In the genomic region with DNA sequence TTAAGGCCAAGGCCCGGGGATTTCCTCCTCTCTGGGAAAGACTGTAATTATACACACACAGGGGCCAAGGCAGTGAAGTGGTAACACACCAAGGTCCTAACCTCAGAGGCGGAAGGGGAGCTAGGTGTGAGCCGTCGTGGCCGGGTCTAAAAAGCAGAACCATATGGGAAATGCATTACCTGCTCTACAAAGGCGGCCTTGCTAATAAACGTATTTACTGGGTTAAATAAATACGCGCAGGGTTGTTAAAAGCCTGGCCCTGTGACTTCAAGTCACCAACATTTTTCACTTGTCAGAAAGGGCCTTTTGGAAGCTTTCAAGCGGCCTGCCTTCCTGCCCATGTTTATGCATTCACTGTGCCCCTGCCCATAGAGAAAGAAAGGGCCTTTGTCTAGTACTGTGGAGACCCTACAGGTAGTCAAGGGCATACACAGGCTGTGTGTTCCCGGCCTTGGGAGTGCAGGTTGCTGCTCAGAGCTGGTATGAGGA, we compare ENCODE assay signal across 17 mouse cellular contexts.
A peak's percentile ranks its signal among the peaks of the same experiment; 100 is the strongest.
DNase-seq lines count a peak whose midpoint lies in the region; ATAC-seq and TF ChIP-seq lines count a peak whose summit lies in the region.
"Had no signal": no experiment of that assay in that cellular context is flagged by ENCODE, and none has a peak within 500 bp of the region (broad histone marks: within the 10 kb centered on the region; RNA-seq: fewer than 3 reads in every experiment).

No protein-coding gene starts in this region.

- H3K4me3 ChIP-seq in hindbrain, embryonic 11.5 days (ENCODE audit: low read depth, low read length) = no peak overlapping the region
- no peak overlapping the region for H3K4me3 ChIP-seq in hindbrain, postnatal 0 days (ENCODE audit: low read length)
- H3K4me3 ChIP-seq in lung, embryonic 15.5 days = no peak overlapping the region
- no peak overlapping the region for H3K4me3 ChIP-seq in limb, embryonic 13.5 days
- H3K4me3 ChIP-seq: erythroblast, embryonic 14.5 days had no signal

- no peaks in the 10 kb centered on the region for H3K27me3 ChIP-seq in hindbrain, embryonic 11.5 days (ENCODE audit: control insufficient read depth, insufficient read depth, low read length)
- H3K27me3 ChIP-seq in hindbrain, postnatal 0 days (ENCODE audit: insufficient read depth, low read length) = no peaks in the 10 kb centered on the region
- H3K27me3 ChIP-seq in lung, embryonic 15.5 days = no peaks in the 10 kb centered on the region
- peaks cover 17% of the 10 kb centered on the region for H3K27me3 ChIP-seq in limb, embryonic 13.5 days

- 51% methylated on average over 11 of the region's 11 CpGs for WGBS in hindbrain, embryonic 11.5 days
- WGBS in hindbrain, postnatal 0 days = 65% methylated on average over 11 of the region's 11 CpGs
- 47% methylated on average over 11 of the region's 11 CpGs for WGBS in lung, embryonic 15.5 days
- WGBS in limb, embryonic 13.5 days = 13% methylated on average over 11 of the region's 11 CpGs

- peaks cover 5% of the 10 kb centered on the region; the same call in 1 of the 2 replicates for H3K4me1 ChIP-seq in hindbrain, embryonic 11.5 days (replicated peaks; ENCODE audit: control insufficient read depth, insufficient read depth, low read length)
- H3K4me1 ChIP-seq in hindbrain, postnatal 0 days (ENCODE audit: insufficient read depth, low read length) = no peaks in the 10 kb centered on the region
- H3K4me1 ChIP-seq in lung, embryonic 15.5 days = peaks cover 39% of the 10 kb centered on the region
- H3K4me1 ChIP-seq in limb, embryonic 13.5 days = peaks cover 56% of the 10 kb centered on the region

- no peak overlapping the region for H3K9ac ChIP-seq in hindbrain, embryonic 11.5 days (ENCODE audit: low read depth, low read length)
- no peak overlapping the region for H3K9ac ChIP-seq in hindbrain, postnatal 0 days (replicated peaks; ENCODE audit: low read length)
- H3K9ac ChIP-seq in lung, embryonic 15.5 days = no peak overlapping the region
- H3K9ac ChIP-seq in limb, embryonic 13.5 days = no peak overlapping the region

- H3K27ac ChIP-seq in hindbrain, embryonic 11.5 days (ENCODE audit: low read depth, low read length) = no peak overlapping the region
- no peak overlapping the region for H3K27ac ChIP-seq in hindbrain, postnatal 0 days
- 0 out of 2 replicates have a peak overlapping the region, but pooled peaks have one; percentile 24 for H3K27ac ChIP-seq in lung, embryonic 15.5 days
- H3K27ac ChIP-seq in limb, embryonic 13.5 days = peak overlapping the region; percentile 74; the same call in 1 of the 2 replicates

- peak; percentile 20 for DNase-seq in hindbrain, embryonic 11.5 days (ENCODE audit: low spot score)
- no peak for DNase-seq in hindbrain, postnatal 0 days (ENCODE audit: low spot score)
- no peak for DNase-seq in lung, postnatal 4 days
- peak; percentile 75 for DNase-seq in embryo, embryonic 11 days
- DNase-seq in B cell, adult 2 months = no peak
- DNase-seq: heart, adult 18-20 months; heart, postnatal 10 days; kidney, postnatal 14 days; left cerebral cortex, postnatal 4 days; lung, adult 18-20 months; right cerebral cortex, postnatal 4 days; thymus, postnatal 14 days had no signal

- H3K36me3 ChIP-seq in hindbrain, embryonic 11.5 days (ENCODE audit: control insufficient read depth, insufficient read depth, low read length) = no peaks in the 10 kb centered on the region
- no peaks in the 10 kb centered on the region for H3K36me3 ChIP-seq in hindbrain, postnatal 0 days (ENCODE audit: insufficient read depth, low read length)
- no peaks in the 10 kb centered on the region for H3K36me3 ChIP-seq in lung, embryonic 15.5 days
- no peaks in the 10 kb centered on the region for H3K36me3 ChIP-seq in limb, embryonic 13.5 days

- no peak for TF ChIP-seq CTCF in hindbrain, postnatal 0 days (IDR thresholded peaks at IDR 0.05; ENCODE audit: low read depth)

- 0 out of 2 replicates have a peak, but pooled peaks have one; percentile 56 for ATAC-seq in hindbrain, embryonic 11.5 days (ENCODE audit: low FRiP score)
- no peak for ATAC-seq in hindbrain, postnatal 0 days
- ATAC-seq in lung, embryonic 15.5 days (ENCODE audit: borderline replicate concordance, extremely low read depth, low FRiP score, low TSS enrichment) = no peak
- ATAC-seq in limb, embryonic 13.5 days (ENCODE audit: low FRiP score, low read depth) = peak; percentile 87
- ATAC-seq in inflammation-experienced regulatory T-cells, adult 6 months = no peak
- ATAC-seq: activated CD4-positive, CD25-positive, alpha-beta regulatory T cell, adult 4 months had no signal

- no peak overlapping the region for H3K4me2 ChIP-seq in hindbrain, embryonic 11.5 days (replicated peaks; ENCODE audit: low read depth, low read length)
- no peak overlapping the region for H3K4me2 ChIP-seq in hindbrain, postnatal 0 days (ENCODE audit: low read depth, low read length)
- no peak overlapping the region for H3K4me2 ChIP-seq in lung, embryonic 15.5 days
- H3K4me2 ChIP-seq in limb, embryonic 13.5 days (replicated peaks) = peak overlapping the region; percentile 11; the same call in 1 of the 2 replicates

- H3K9me3 ChIP-seq in hindbrain, embryonic 11.5 days (ENCODE audit: control insufficient read depth, low read length) = no peaks in the 10 kb centered on the region
- no peaks in the 10 kb centered on the region for H3K9me3 ChIP-seq in hindbrain, postnatal 0 days (ENCODE audit: low read length)
- H3K9me3 ChIP-seq in lung, embryonic 15.5 days = no peaks in the 10 kb centered on the region
- H3K9me3 ChIP-seq in limb, embryonic 13.5 days = no peaks in the 10 kb centered on the region

Comparison
In these comparisons a context has a peak if more than half of its experiments do, and no peak if none do; other contexts are left out.
1. ATAC-seq: peak in hindbrain, embryonic 11.5 days (single experiment) and limb, embryonic 13.5 days (single experiment); none in hindbrain, postnatal 0 days (single experiment), lung, embryonic 15.5 days (single experiment) and inflammation-experienced regulatory T-cells, adult 6 months (single experiment).
2. DNase-seq: peak in hindbrain, embryonic 11.5 days (single experiment) and embryo, embryonic 11 days (single experiment); none in hindbrain, postnatal 0 days (single experiment), lung, postnatal 4 days (0 of 2) and B cell, adult 2 months (0 of 2).
3. H3K27ac ChIP-seq: peak in lung, embryonic 15.5 days (single experiment) and limb, embryonic 13.5 days (single experiment); none in hindbrain, embryonic 11.5 days (single experiment) and hindbrain, postnatal 0 days (single experiment).